Comparison of ENCODE assay signal across 33 mouse cellular contexts in genomic region chr4:145344948-145345347, GRCm38 (mm10). TPM values are rescaled to one million over a fixed set of nuclear protein-coding genes. Genes with fewer than 3 reads are reported as not detected.
"Had no signal": no experiment of that assay in that cellular context is flagged by ENCODE, and none has a peak within 500 bp of the region (broad histone marks: within the 10 kb centered on the region; RNA-seq: fewer than 3 reads in every experiment).

No protein-coding gene starts in this region.

- H3K36me3 ChIP-seq: limb, embryonic 10.5 days; limb, embryonic 12.5 days; limb, embryonic 13.5 days; limb, embryonic 15.5 days; liver, embryonic 12.5 days; liver, embryonic 13.5 days; liver, embryonic 15.5 days; lung, embryonic 15.5 days; midbrain, embryonic 10.5 days; midbrain, embryonic 12.5 days; midbrain, embryonic 13.5 days; midbrain, embryonic 15.5 days; neural tube, embryonic 12.5 days had no signal

- H3K9ac ChIP-seq: limb, embryonic 12.5 days; limb, embryonic 13.5 days; limb, embryonic 15.5 days; liver, embryonic 12.5 days; liver, embryonic 13.5 days; liver, embryonic 14.5 days; liver, embryonic 15.5 days; liver, postnatal 0 days; lung, embryonic 14.5 days; lung, embryonic 15.5 days; midbrain, embryonic 12.5 days; midbrain, embryonic 13.5 days; midbrain, embryonic 15.5 days; neural tube, embryonic 12.5 days had no signal

- DNase-seq: left cerebral cortex, postnatal 4 days; liver; liver, embryonic 13.5 days; liver, postnatal 0 days; lung, adult 18-20 months; lung, adult 2 months; lung, embryonic 14.5 days; lung, postnatal 10 days; lung, postnatal 14 days; lung, postnatal 36 days; lung, postnatal 4 days; midbrain, embryonic 14.5 days had no signal

- H3K27me3 ChIP-seq: limb, embryonic 12.5 days; limb, embryonic 13.5 days; limb, embryonic 15.5 days; liver, embryonic 12.5 days; liver, embryonic 13.5 days; liver, embryonic 15.5 days; lung, embryonic 15.5 days; megakaryocyte, embryonic 14.5 days; midbrain, embryonic 12.5 days; midbrain, embryonic 13.5 days; midbrain, embryonic 15.5 days; neural tube, embryonic 12.5 days had no signal

- H3K9me3 ChIP-seq: limb, embryonic 10.5 days; limb, embryonic 12.5 days; limb, embryonic 13.5 days; limb, embryonic 15.5 days; liver, embryonic 12.5 days; liver, embryonic 13.5 days; liver, embryonic 15.5 days; lung, embryonic 15.5 days; midbrain, embryonic 10.5 days; midbrain, embryonic 12.5 days; midbrain, embryonic 13.5 days; midbrain, embryonic 15.5 days; neural tube, embryonic 12.5 days had no signal

- H3K4me1 ChIP-seq: limb, embryonic 10.5 days; limb, embryonic 12.5 days; limb, embryonic 13.5 days; limb, embryonic 15.5 days; liver, embryonic 12.5 days; liver, embryonic 13.5 days; liver, embryonic 15.5 days; lung, embryonic 15.5 days; megakaryocyte, embryonic 14.5 days; midbrain, embryonic 10.5 days; midbrain, embryonic 12.5 days; midbrain, embryonic 13.5 days; midbrain, embryonic 15.5 days; neural tube, embryonic 12.5 days had no signal

- H3K4me2 ChIP-seq: limb, embryonic 12.5 days; limb, embryonic 13.5 days; limb, embryonic 15.5 days; liver, embryonic 11.5 days; liver, embryonic 12.5 days; liver, embryonic 13.5 days; liver, embryonic 15.5 days; lung, embryonic 14.5 days; lung, embryonic 15.5 days; midbrain, embryonic 11.5 days; midbrain, embryonic 12.5 days; midbrain, embryonic 13.5 days; midbrain, embryonic 15.5 days; neural tube, embryonic 12.5 days had no signal

- ATAC-seq: liver, embryonic 12.5 days; liver, postnatal 0 days; lung, postnatal 0 days; midbrain, embryonic 13.5 days; midbrain, embryonic 15.5 days; midbrain, embryonic 16.5 days had no signal

- H3K4me3 ChIP-seq: limb, embryonic 10.5 days; limb, embryonic 12.5 days; limb, embryonic 13.5 days; limb, embryonic 15.5 days; liver, embryonic 12.5 days; liver, embryonic 13.5 days; liver, embryonic 15.5 days; lung, embryonic 15.5 days; megakaryocyte, embryonic 14.5 days; midbrain, embryonic 10.5 days; midbrain, embryonic 12.5 days; midbrain, embryonic 13.5 days; midbrain, embryonic 15.5 days; myocyte; neural tube, embryonic 12.5 days had no signal

- H3K27ac ChIP-seq: limb, embryonic 10.5 days; limb, embryonic 12.5 days; limb, embryonic 13.5 days; limb, embryonic 15.5 days; liver, embryonic 12.5 days; liver, embryonic 13.5 days; liver, embryonic 14.5 days; liver, embryonic 15.5 days; lung, embryonic 15.5 days; macrophage; midbrain, embryonic 10.5 days; midbrain, embryonic 12.5 days; midbrain, embryonic 13.5 days; midbrain, embryonic 15.5 days; neural tube, embryonic 12.5 days had no signal

RNA-seq across cellular contexts. Expression of gene Tnfrsf8, which starts 30.0 kb away (rescaled TPM):
- polyA plus RNA-seq: liver, embryonic 11.5 days; liver, embryonic 12.5 days; liver, embryonic 13.5 days; liver, embryonic 16.5 days; midbrain, embryonic 10.5 days; midbrain, embryonic 12.5 days had no signal
